Mouse (Mus musculus): ENCODE measurements at regions not wholly inside any gene's neighbourhood (a gene's known extent, or its start where the extent isn't known, plus 50 kb on each side); places are given as distances from the start of the nearest gene placed in this dataset.

GRCm38 (mm10) chr15:93910981-93911431, 315.3 kb upstream of the Prickle1 start:
- Histone ChIP-seq H3K27me3 (ENCODE audit: control insufficient read depth, insufficient read depth, low read length) (no peaks in the 10 kb centered on the region), H3K4me2 (replicated peaks; ENCODE audit: low read depth, low read length) (no peak overlapping the region), H3K9ac (ENCODE audit: low read depth, low read length) (no peak overlapping the region), H3K4me1 (ENCODE audit: control insufficient read depth, insufficient read depth, low read length) (peaks cover 11% of the 10 kb centered on the region; the same call in 1 of the 2 replicates), H3K9me3 (ENCODE audit: control insufficient read depth, low read length) (no peaks in the 10 kb centered on the region; the same call in 1 of the 2 replicates), H3K27ac (ENCODE audit: low read depth, low read length) (no peak overlapping the region), H3K36me3 (ENCODE audit: control insufficient read depth, insufficient read depth, low read length) (no peaks in the 10 kb centered on the region), H3K4me3 (ENCODE audit: low read length) (no peak overlapping the region)
- 17% methylated on average over 11 of the region's 11 CpGs for WGBS
- ATAC-seq (ENCODE audit: low FRiP score, low TSS enrichment): no peak

GRCm38 (mm10) chr15:93910158-93910557, 314.5 kb upstream of the Prickle1 start:
- H3K9ac ChIP-seq (ENCODE audit: low read depth, low read length): no peak overlapping the region
- peaks cover 11% of the 10 kb centered on the region; the same call in 1 of the 2 replicates for H3K4me1 ChIP-seq (ENCODE audit: control insufficient read depth, insufficient read depth, low read length)
- no peaks in the 10 kb centered on the region for H3K36me3 ChIP-seq (ENCODE audit: control insufficient read depth, insufficient read depth, low read length)
- no peak overlapping the region for H3K4me2 ChIP-seq (replicated peaks; ENCODE audit: low read depth, low read length)
- H3K9me3 ChIP-seq (ENCODE audit: control insufficient read depth, low read length): no peaks in the 10 kb centered on the region
- H3K4me3 ChIP-seq (ENCODE audit: low read length): no peak overlapping the region
- H3K27me3 ChIP-seq (ENCODE audit: control insufficient read depth, insufficient read depth, low read length): no peaks in the 10 kb centered on the region
- WGBS: 85% methylated on average over 3 of the region's 3 CpGs
- no peak for ATAC-seq (ENCODE audit: low FRiP score, low TSS enrichment)
- no peak overlapping the region for H3K27ac ChIP-seq (ENCODE audit: low read depth, low read length)

GRCm38 (mm10) chr15:93903671-93904603, 308.2 kb upstream of the Prickle1 start:
- peak; percentile 69; the same call in 1 of the 2 replicates for ATAC-seq (ENCODE audit: low FRiP score, low TSS enrichment)
- Histone ChIP-seq H3K4me3 (ENCODE audit: low read length) (no peak overlapping the region), H3K36me3 (ENCODE audit: control insufficient read depth, insufficient read depth, low read length) (no peaks in the 10 kb centered on the region), H3K9me3 (ENCODE audit: control insufficient read depth, low read length) (no peaks in the 10 kb centered on the region), H3K27me3 (ENCODE audit: control insufficient read depth, insufficient read depth, low read length) (no peaks in the 10 kb centered on the region), H3K4me1 (ENCODE audit: control insufficient read depth, insufficient read depth, low read length) (peaks cover 10% of the 10 kb centered on the region), H3K4me2 (replicated peaks; ENCODE audit: low read depth, low read length) (no peak overlapping the region), H3K27ac (ENCODE audit: low read depth, low read length) (peak overlapping the region; percentile 47; the same call in 1 of the 2 replicates), H3K9ac (ENCODE audit: low read depth, low read length) (no peak overlapping the region)
- WGBS: 26% methylated on average over 18 of the region's 18 CpGs

- Histone ChIP-seq H3K27ac (ENCODE audit: low read depth, low read length) (no peak overlapping the region), H3K4me1 (ENCODE audit: control insufficient read depth, insufficient read depth, low read length) (no peaks in the 10 kb centered on the region), H3K36me3 (ENCODE audit: control insufficient read depth, insufficient read depth, low read length) (no peaks in the 10 kb centered on the region), H3K9me3 (ENCODE audit: control insufficient read depth, low read length) (no peaks in the 10 kb centered on the region), H3K4me2 (replicated peaks; ENCODE audit: low read depth, low read length) (no peak overlapping the region), H3K27me3 (ENCODE audit: control insufficient read depth, insufficient read depth, low read length) (no peaks in the 10 kb centered on the region), H3K9ac (ENCODE audit: low read depth, low read length) (no peak overlapping the region), H3K4me3 (ENCODE audit: low read length) (no peak overlapping the region)
- 90% methylated on average over 8 of the region's 8 CpGs for WGBS
- no peak for ATAC-seq (ENCODE audit: low FRiP score, low TSS enrichment)
These were observed 287.1 kb upstream of the Prickle1 start for GRCm38 (mm10) chr15:93882826-93883225.

GRCm38 (mm10) chr15:93881276-93881675, 285.6 kb upstream of the Prickle1 start:
- Histone ChIP-seq H3K27ac (ENCODE audit: low read depth, low read length) (no peak overlapping the region), H3K4me2 (replicated peaks; ENCODE audit: low read depth, low read length) (no peak overlapping the region), H3K36me3 (ENCODE audit: control insufficient read depth, insufficient read depth, low read length) (no peaks in the 10 kb centered on the region), H3K4me1 (ENCODE audit: control insufficient read depth, insufficient read depth, low read length) (no peaks in the 10 kb centered on the region), H3K9me3 (ENCODE audit: control insufficient read depth, low read length) (no peaks in the 10 kb centered on the region), H3K9ac (ENCODE audit: low read depth, low read length) (no peak overlapping the region), H3K27me3 (ENCODE audit: control insufficient read depth, insufficient read depth, low read length) (no peaks in the 10 kb centered on the region), H3K4me3 (ENCODE audit: low read length) (no peak overlapping the region)
- ATAC-seq (ENCODE audit: low FRiP score, low TSS enrichment): no peak

GRCm38 (mm10) chr15:93880302-93880701, 284.6 kb upstream of the Prickle1 start:
- Histone ChIP-seq H3K4me3 (ENCODE audit: low read length) (no peak overlapping the region), H3K9me3 (ENCODE audit: control insufficient read depth, low read length) (no peaks in the 10 kb centered on the region), H3K9ac (ENCODE audit: low read depth, low read length) (no peak overlapping the region), H3K36me3 (ENCODE audit: control insufficient read depth, insufficient read depth, low read length) (no peaks in the 10 kb centered on the region), H3K4me1 (ENCODE audit: control insufficient read depth, insufficient read depth, low read length) (no peaks in the 10 kb centered on the region), H3K27me3 (ENCODE audit: control insufficient read depth, insufficient read depth, low read length) (no peaks in the 10 kb centered on the region), H3K27ac (ENCODE audit: low read depth, low read length) (no peak overlapping the region), H3K4me2 (replicated peaks; ENCODE audit: low read depth, low read length) (no peak overlapping the region)
- ATAC-seq (ENCODE audit: low FRiP score, low TSS enrichment): no peak
- 93% methylated on average over 8 of the region's 8 CpGs for WGBS

GRCm38 (mm10) chr15:93879006-93879405, 283.3 kb upstream of the Prickle1 start:
- WGBS: 68% methylated on average over 3 of the region's 3 CpGs
- no peak for ATAC-seq (ENCODE audit: low FRiP score, low TSS enrichment)

GRCm38 (mm10) chr15:93876335-93876734, 280.6 kb upstream of the Prickle1 start:
- ATAC-seq (ENCODE audit: low FRiP score, low TSS enrichment): no peak
- 87% methylated on average over 10 of the region's 10 CpGs for WGBS
- no peak overlapping the region for H3K27ac ChIP-seq (ENCODE audit: low read depth, low read length)
- no peak overlapping the region for H3K9ac ChIP-seq (ENCODE audit: low read depth, low read length)
- no peak overlapping the region for H3K4me2 ChIP-seq (replicated peaks; ENCODE audit: low read depth, low read length)
- no peaks in the 10 kb centered on the region for H3K36me3 ChIP-seq (ENCODE audit: control insufficient read depth, insufficient read depth, low read length)
- no peaks in the 10 kb centered on the region for H3K27me3 ChIP-seq (ENCODE audit: control insufficient read depth, insufficient read depth, low read length)
- H3K4me3 ChIP-seq (ENCODE audit: low read length): no peak overlapping the region
- H3K4me1 ChIP-seq (ENCODE audit: control insufficient read depth, insufficient read depth, low read length): no peaks in the 10 kb centered on the region
- H3K9me3 ChIP-seq (ENCODE audit: control insufficient read depth, low read length): no peaks in the 10 kb centered on the region

More at GRCm38 (mm10) chr15:93879006-93879405, 283.3 kb upstream of the Prickle1 start:
- H3K4me2 ChIP-seq (replicated peaks; ENCODE audit: low read depth, low read length): no peak overlapping the region
- H3K36me3 ChIP-seq (ENCODE audit: control insufficient read depth, insufficient read depth, low read length): no peaks in the 10 kb centered on the region
- H3K4me1 ChIP-seq (ENCODE audit: control insufficient read depth, insufficient read depth, low read length): no peaks in the 10 kb centered on the region
- no peaks in the 10 kb centered on the region for H3K9me3 ChIP-seq (ENCODE audit: control insufficient read depth, low read length)
- H3K27ac ChIP-seq (ENCODE audit: low read depth, low read length): no peak overlapping the region
- H3K27me3 ChIP-seq (ENCODE audit: control insufficient read depth, insufficient read depth, low read length): no peaks in the 10 kb centered on the region
- H3K9ac ChIP-seq (ENCODE audit: low read depth, low read length): no peak overlapping the region
- H3K4me3 ChIP-seq (ENCODE audit: low read length): no peak overlapping the region

- Histone ChIP-seq H3K9me3 (ENCODE audit: control insufficient read depth, low read length) (no peaks in the 10 kb centered on the region), H3K9ac (ENCODE audit: low read depth, low read length) (no peak overlapping the region), H3K36me3 (ENCODE audit: control insufficient read depth, insufficient read depth, low read length) (no peaks in the 10 kb centered on the region), H3K4me2 (replicated peaks; ENCODE audit: low read depth, low read length) (no peak overlapping the region), H3K4me1 (ENCODE audit: control insufficient read depth, insufficient read depth, low read length) (no peaks in the 10 kb centered on the region), H3K27ac (ENCODE audit: low read depth, low read length) (no peak overlapping the region), H3K27me3 (ENCODE audit: control insufficient read depth, insufficient read depth, low read length) (no peaks in the 10 kb centered on the region), H3K4me3 (ENCODE audit: low read length) (no peak overlapping the region)
- no peak for ATAC-seq (ENCODE audit: low FRiP score, low TSS enrichment)
- 84% methylated on average over 1 of the region's 1 CpGs for WGBS
These were observed 280.0 kb upstream of the Prickle1 start for GRCm38 (mm10) chr15:93875685-93876084.
